Mouse (Mus musculus) myocyte (in vitro differentiated cells): ENCODE measurements around the gene Abca3. TPM values are rescaled to one million over a fixed set of nuclear protein-coding genes. Genes with fewer than 3 reads are reported as not detected.

Experiments used
- H3K27me3 ChIP-seq: one replicate; pipeline ENCODE4 v1.6.1; 2011; ENCODE audit not compliant: control insufficient read depth, insufficient read depth, insufficient read length
- H3K36me3 ChIP-seq: one replicate; pipeline ENCODE4 v1.6.1; 2011; ENCODE audit not compliant: control insufficient read depth, insufficient read depth
- H3K4me2 ChIP-seq: one replicate; pipeline ENCODE4 v1.6.1; 2011; ENCODE audit warnings: low read depth, control low read depth
- H3K4me3 ChIP-seq: one replicate; pipeline ENCODE4 v1.5.1; 2011; ENCODE audit warnings: mild to moderate bottlenecking, control low read depth, moderate library complexity
- H3K79me2 ChIP-seq: one replicate; pipeline ENCODE4 v1.6.1; 2011; ENCODE audit not compliant: control insufficient read depth, insufficient read depth
- H3ac ChIP-seq: one replicate; pipeline ENCODE4 v1.6.1; 2011; ENCODE audit not compliant: control insufficient read depth, insufficient read length
- CEBPB ChIP-seq: IDR thresholded peaks from 2 replicates; pipeline ENCODE4 v1.6.1; 2011; ENCODE audit warnings: mild to moderate bottlenecking, moderate library complexity; ENCODE audit not compliant: poor library complexity, insufficient read depth, severe bottlenecking
- E2F4 ChIP-seq: IDR thresholded peaks from one replicate; pipeline ENCODE4 v1.6.1; 2011; ENCODE audit warnings: mild to moderate bottlenecking, control low read depth, moderate library complexity; ENCODE audit not compliant: insufficient read depth
- MAX ChIP-seq: IDR thresholded peaks from one replicate; pipeline ENCODE4 v1.6.1; 2011; ENCODE audit warnings: low read depth, mild to moderate bottlenecking, control low read depth
- MYOD1 ChIP-seq, 3 experiments: IDR thresholded peaks; one replicate each; pipeline ENCODE4 v1.6.1; 2011; ENCODE audit warnings: control low read depth in 2 of 3, low read depth in 2 of 3, mild to moderate bottlenecking in 2 of 3, moderate library complexity in 1 of 3; ENCODE audit not compliant: insufficient read length in 2 of 3, control insufficient read depth in 1 of 3
- MYOG ChIP-seq, 3 experiments: IDR thresholded peaks; one replicate each; pipeline ENCODE4 v1.6.1; 2011; ENCODE audit warnings: control low read depth in 2 of 3, low read depth in 2 of 3, mild to moderate bottlenecking in 2 of 3; ENCODE audit not compliant: insufficient read length in 2 of 3, control insufficient read depth in 1 of 3, insufficient read depth in 1 of 3
- POLR2A ChIP-seq: IDR thresholded peaks from one replicate; pipeline ENCODE4 v1.6.1; 2011; ENCODE audit warnings: low read depth, mild to moderate bottlenecking, control low read depth, moderate library complexity; ENCODE audit not compliant: insufficient read length
- POLR2AphosphoS2 ChIP-seq: IDR thresholded peaks from one replicate; pipeline ENCODE4 v1.6.1; 2011; ENCODE audit warnings: low read depth, control low read depth; ENCODE audit not compliant: insufficient read length
- REST ChIP-seq: IDR thresholded peaks from one replicate; pipeline ENCODE4 v1.6.1; 2011; ENCODE audit warnings: mild to moderate bottlenecking, control low read depth, moderate library complexity; ENCODE audit not compliant: insufficient read depth, insufficient read length
- SRF ChIP-seq: IDR thresholded peaks from one replicate; pipeline ENCODE4 v1.6.1; 2011; ENCODE audit warnings: low read depth; ENCODE audit not compliant: control insufficient read depth, insufficient read length
- TCF12 ChIP-seq: IDR thresholded peaks from one replicate; pipeline ENCODE4 v1.6.1; 2011; ENCODE audit warnings: mild to moderate bottlenecking, control low read depth; ENCODE audit not compliant: poor library complexity, insufficient read depth, severe bottlenecking
- TCF3 ChIP-seq: IDR thresholded peaks from one replicate; pipeline ENCODE4 v1.6.1; 2011; ENCODE audit warnings: low read depth, control low read depth; ENCODE audit not compliant: insufficient read length
- USF1 ChIP-seq: IDR thresholded peaks from one replicate; pipeline ENCODE4 v1.6.1; 2011; ENCODE audit warnings: low read depth, mild to moderate bottlenecking, control low read depth, moderate library complexity
- polyA plus RNA-seq: library from polyadenylated mRNA; unstranded; fragments of >200 nt; fragmentation: generic; extraction: Trizol; gene quantifications from one replicate; pipeline ENCODE4 v1.2.1, GENCODE M21; 2012; ENCODE audit warnings: missing spikeins

The Abca3 gene
- polyA plus RNA-seq = 1.4 TPM

DNA sequence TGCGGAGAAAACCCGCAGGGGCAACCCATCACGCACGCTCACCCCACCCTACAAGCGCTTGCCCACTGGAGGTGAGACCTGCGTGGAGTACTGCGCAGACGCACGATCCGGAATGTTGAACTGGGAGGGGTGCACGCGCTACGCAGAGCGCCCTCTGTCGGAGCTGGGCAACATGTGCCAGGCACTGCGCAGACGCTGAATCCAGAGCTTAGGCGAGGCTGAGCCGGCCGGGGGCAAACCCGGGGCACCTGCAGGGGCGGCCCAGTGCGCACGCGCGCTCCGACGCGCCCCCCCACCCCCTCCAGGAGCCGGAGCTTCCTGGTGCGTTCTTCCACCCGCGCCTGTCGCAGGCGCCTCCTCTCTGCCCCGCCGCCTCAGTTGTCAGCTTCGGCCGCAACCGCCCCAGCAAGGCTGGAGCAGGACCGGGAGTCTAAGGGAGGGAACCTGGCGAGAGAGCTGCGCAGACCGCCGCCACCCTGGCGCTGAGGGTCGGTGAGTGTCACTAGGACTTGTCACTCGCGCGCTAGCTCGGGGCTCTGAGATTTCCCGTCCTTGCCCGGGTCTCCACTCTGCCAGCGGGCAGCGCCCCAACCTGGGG, at the start of gene Abca3:
Gene Abca3, plus strand, starts transcription at position 191 of the 598 bp plus-strand sequence.
- Histone ChIP-seq H3ac (no peak within 1 kb of the TSS), H3K36me3 (no peaks in the 10 kb centered on the region), H3K4me3 (peak within 1 kb of the TSS; percentile 14), H3K27me3 (peaks cover 12% of the 10 kb centered on the region), H3K79me2 (no peaks in the 10 kb centered on the region), H3K4me2 (peak within 1 kb of the TSS; percentile 94)
- TF ChIP-seq MAX = peak; percentile 39
- peak in 1 of 3 experiments; percentile 40 for TF ChIP-seq MYOG (IDR thresholded peaks at IDR 0.05; ENCODE audit: control insufficient read depth in 1 of 3, insufficient read depth in 1 of 3, insufficient read length in 2 of 3, low read depth in 2 of 3)
- TF ChIP-seq TCF3 = no peak
- peak in 2 of 3 experiments; percentile 23 to 27 for TF ChIP-seq MYOD1 (IDR thresholded peaks at IDR 0.05; ENCODE audit: control insufficient read depth in 1 of 3, insufficient read length in 2 of 3, low read depth in 2 of 3)

DNA sequence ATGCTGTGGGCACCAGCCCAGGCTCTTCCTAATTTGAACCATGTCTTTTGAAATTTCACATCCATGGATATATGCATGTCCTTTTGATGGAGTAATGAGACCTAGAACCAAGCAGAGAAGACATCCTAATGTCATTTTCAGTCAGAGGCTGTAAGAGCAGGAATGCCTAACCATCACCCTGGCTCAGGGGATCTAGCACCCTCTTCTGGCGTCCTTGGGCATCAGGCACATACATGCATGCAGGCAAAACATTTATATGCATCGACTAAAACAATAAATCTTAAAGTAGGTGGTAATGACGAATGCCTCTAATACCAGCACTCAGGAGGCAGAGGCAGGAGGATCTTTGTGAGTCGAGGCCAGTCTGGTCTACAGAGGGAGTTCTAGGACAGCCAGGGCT, 44.2 kb upstream of the Abca3 start:
- Histone ChIP-seq H3ac (no peak overlapping the region), H3K36me3 (no peaks in the 10 kb centered on the region), H3K27me3 (peaks cover 16% of the 10 kb centered on the region), H3K4me2 (no peak overlapping the region), H3K79me2 (no peaks in the 10 kb centered on the region), H3K4me3 (no peak overlapping the region)
- no peak for TF ChIP-seq POLR2A
- TF ChIP-seq POLR2AphosphoS2 = no peak
- TF ChIP-seq CEBPB = no peak
- no peak for TF ChIP-seq USF1
- TF ChIP-seq SRF = no peak
- TF ChIP-seq REST = no peak
- TF ChIP-seq E2F4 = no peak
- TF ChIP-seq MAX = no peak
- no peak for TF ChIP-seq TCF3
- TF ChIP-seq TCF12 = no peak
- TF ChIP-seq MYOD1 (IDR thresholded peaks at IDR 0.05; ENCODE audit: control insufficient read depth in 1 of 3, insufficient read length in 2 of 3, low read depth in 2 of 3) = no peak
- no peak for TF ChIP-seq MYOG (IDR thresholded peaks at IDR 0.05; ENCODE audit: control insufficient read depth in 1 of 3, insufficient read depth in 1 of 3, insufficient read length in 2 of 3, low read depth in 2 of 3)

DNA sequence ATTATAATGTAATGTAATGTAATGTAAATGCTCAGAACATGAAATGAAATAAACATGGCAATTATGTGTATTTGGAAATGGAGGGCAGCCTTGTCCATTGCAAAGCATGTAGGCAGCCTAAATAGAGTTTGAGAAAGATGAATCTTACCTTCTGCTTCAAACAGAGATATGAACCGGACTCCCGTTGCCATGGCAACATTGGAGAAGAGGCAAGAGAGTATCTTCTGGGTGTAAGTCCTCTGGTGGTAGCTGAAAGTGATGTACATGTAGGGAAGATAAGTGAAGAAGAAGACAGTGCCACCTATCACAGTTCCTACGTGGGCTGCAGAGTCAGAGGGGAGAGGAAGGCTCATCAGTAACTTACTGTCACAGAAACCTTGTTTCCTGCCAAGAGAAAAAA, 30.9 kb upstream of the Abca3 start:
- Histone ChIP-seq H3K36me3 (no peaks in the 10 kb centered on the region), H3K4me2 (no peak overlapping the region), H3K27me3 (no peaks in the 10 kb centered on the region), H3ac (no peak overlapping the region), H3K79me2 (no peaks in the 10 kb centered on the region), H3K4me3 (no peak overlapping the region)
- no peak for TF ChIP-seq CEBPB
- TF ChIP-seq E2F4 = no peak
- TF ChIP-seq USF1 = no peak
- no peak for TF ChIP-seq MYOG (IDR thresholded peaks at IDR 0.05; ENCODE audit: control insufficient read depth in 1 of 3, insufficient read depth in 1 of 3, insufficient read length in 2 of 3, low read depth in 2 of 3)
- TF ChIP-seq TCF3 = no peak
- no peak for TF ChIP-seq TCF12
- no peak for TF ChIP-seq MYOD1 (IDR thresholded peaks at IDR 0.05; ENCODE audit: control insufficient read depth in 1 of 3, insufficient read length in 2 of 3, low read depth in 2 of 3)
- no peak for TF ChIP-seq SRF

DNA sequence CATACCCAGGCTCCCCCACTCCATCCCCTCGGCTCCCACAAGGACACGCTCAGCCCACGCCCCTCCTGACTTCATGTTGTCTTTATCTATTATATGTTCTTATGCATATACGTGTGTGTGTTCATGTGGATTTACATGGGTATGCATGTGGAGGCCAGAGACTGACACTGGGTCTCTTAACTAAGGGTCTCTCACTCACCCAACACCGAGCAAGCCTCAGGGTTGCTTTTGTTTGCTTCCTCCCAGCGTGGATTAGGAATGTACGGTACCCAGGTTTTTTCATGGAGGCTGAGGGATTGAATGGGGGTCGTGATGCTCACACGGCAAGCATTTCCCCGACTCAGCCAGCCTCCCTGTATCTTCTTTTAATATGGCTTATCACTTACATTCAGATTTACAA, 26.7 kb upstream of the Abca3 start:
- H3K27me3 ChIP-seq = peaks cover 19% of the 10 kb centered on the region
- no peaks in the 10 kb centered on the region for H3K79me2 ChIP-seq
- TF ChIP-seq MAX (no peak), POLR2AphosphoS2 (no peak), TCF3 (no peak), MYOD1 (IDR thresholded peaks at IDR 0.05; ENCODE audit: control insufficient read depth in 1 of 3, insufficient read length in 2 of 3, low read depth in 2 of 3) (no peak), SRF (no peak), TCF12 (no peak), REST (no peak), USF1 (no peak), MYOG (IDR thresholded peaks at IDR 0.05; ENCODE audit: control insufficient read depth in 1 of 3, insufficient read depth in 1 of 3, insufficient read length in 2 of 3, low read depth in 2 of 3) (no peak), POLR2A (no peak), E2F4 (no peak)
- H3K4me3 ChIP-seq = no peak overlapping the region
- H3K4me2 ChIP-seq = no peak overlapping the region
- H3K36me3 ChIP-seq = no peaks in the 10 kb centered on the region
- H3ac ChIP-seq = no peak overlapping the region

DNA sequence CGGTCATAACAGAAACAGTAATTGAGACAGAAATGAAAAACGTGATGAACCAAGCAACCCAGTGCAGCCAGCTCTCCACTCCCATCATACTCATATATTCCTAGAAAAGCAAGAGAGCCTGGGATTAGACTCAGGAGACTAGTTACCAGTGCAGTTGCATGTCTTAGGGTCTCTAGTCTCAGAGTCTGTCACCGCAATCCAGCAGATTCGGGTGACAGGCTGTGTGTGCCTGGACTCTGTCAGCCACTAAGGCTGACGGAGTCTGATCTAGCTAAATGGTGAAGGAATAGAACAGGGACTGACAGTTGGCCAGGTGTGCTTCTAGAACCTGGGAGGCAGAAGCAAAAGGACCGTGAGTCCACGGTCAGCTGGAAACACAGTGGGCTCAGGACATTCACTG, 24.1 kb upstream of the Abca3 start:
- TF ChIP-seq USF1 = no peak
- TF ChIP-seq MAX = no peak
- no peak for TF ChIP-seq MYOG (IDR thresholded peaks at IDR 0.05; ENCODE audit: control insufficient read depth in 1 of 3, insufficient read depth in 1 of 3, insufficient read length in 2 of 3, low read depth in 2 of 3)
- no peak for TF ChIP-seq TCF3
- TF ChIP-seq POLR2A = no peak
- TF ChIP-seq SRF = no peak
- TF ChIP-seq POLR2AphosphoS2 = no peak
- no peak for TF ChIP-seq MYOD1 (IDR thresholded peaks at IDR 0.05; ENCODE audit: control insufficient read depth in 1 of 3, insufficient read length in 2 of 3, low read depth in 2 of 3)
- no peaks in the 10 kb centered on the region for H3K36me3 ChIP-seq
- no peak overlapping the region for H3K4me2 ChIP-seq
- H3K27me3 ChIP-seq = peaks cover 26% of the 10 kb centered on the region
- H3K4me3 ChIP-seq = no peak overlapping the region
- no peak overlapping the region for H3ac ChIP-seq
- H3K79me2 ChIP-seq = no peaks in the 10 kb centered on the region
